Mouse (Mus musculus) layer of hippocampus, postnatal 14 days (tissue): ENCODE results near the gene Sf3b5. TPM values are rescaled to one million over a fixed set of nuclear protein-coding genes. Genes with fewer than 3 reads are reported as not detected.

Experiments used
- DNase-seq, 2 experiments: peaks; one replicate each; pipeline ENCODE4 v3.0.0; 2021 to 2022; ENCODE audit warnings: low spot score in 2 of 2, mixed read lengths in 1 of 2
- long read RNA-seq, 2 experiments: library from polyadenylated mRNA; stranded (forward); transcript quantifications; one replicate each; pipeline ENCODE4 v2.0.0; 2021
- total RNA-seq, 2 experiments: library from RNA; stranded (reverse); gene quantifications; 2 replicates each; pipeline ENCODE4 v1.2.3; 2021

Gene Sf3b5
- total RNA-seq = 1 to 10 TPM; 8.3 to 8.8 TPM
- long read RNA-seq, experiment 1, transcript Sf3b5-201 (1 exons, 3,841 nt) = major isoform, 54 of 54 reads
- long read RNA-seq, experiment 1, partial matches to known transcripts = 0 of 54 reads
- long read RNA-seq, experiment 1, other reads (novel, unspliced or antisense) = 0 of 54 reads
- long read RNA-seq, experiment 2, transcript Sf3b5-201 (1 exons, 3,841 nt) = major isoform, 125 of 125 reads
- long read RNA-seq, experiment 2, partial matches to known transcripts = 0 of 125 reads
- long read RNA-seq, experiment 2, other reads (novel, unspliced or antisense) = 0 of 125 reads

GRCm38 (mm10) chr10:13005043-13005442 is at the start of gene Sf3b5:
Sf3b5 (plus strand) TSS chr10:13005343.
- no peak for DNase-seq

- DNase-seq = no peak
These were observed 49.3 kb upstream of the Sf3b5 start for GRCm38 (mm10) chr10:12955831-12956230.

GRCm38 (mm10) chr10:12957271-12957670 is 47.9 kb upstream of the Sf3b5 start:
- DNase-seq = no peak

GRCm38 (mm10) chr10:12961546-12961945 is 43.6 kb upstream of the Sf3b5 start:
- no peak for DNase-seq

- DNase-seq = no peak
These were observed 42.9 kb upstream of the Sf3b5 start for GRCm38 (mm10) chr10:12962238-12962637.

GRCm38 (mm10) chr10:12963362-12964147 is 41.6 kb upstream of the Sf3b5 start:
- no peak for DNase-seq

GRCm38 (mm10) chr10:12964151-12965075 is 40.7 kb upstream of the Sf3b5 start, which contains the start of gene Stx11:
Stx11 (minus strand) TSS chr10:12964298.
- no peak for DNase-seq

- DNase-seq = no peak
These were observed 39.4 kb upstream of the Sf3b5 start for GRCm38 (mm10) chr10:12965669-12966180.

- no peak for DNase-seq
These were observed 30.6 kb upstream of the Sf3b5 start for GRCm38 (mm10) chr10:12974572-12974971.

GRCm38 (mm10) chr10:12975461-12975860 is 29.7 kb upstream of the Sf3b5 start:
- DNase-seq = no peak

- no peak for DNase-seq
These were observed 29.2 kb upstream of the Sf3b5 start for GRCm38 (mm10) chr10:12975957-12976356.

GRCm38 (mm10) chr10:12976552-12976951 is 28.6 kb upstream of the Sf3b5 start:
- DNase-seq = no peak

- DNase-seq = no peak
These were observed 27.3 kb upstream of the Sf3b5 start for GRCm38 (mm10) chr10:12977787-12978212.

- DNase-seq = no peak
These were observed 24.1 kb upstream of the Sf3b5 start for GRCm38 (mm10) chr10:12981071-12981470.

GRCm38 (mm10) chr10:12983516-12983915 is 21.6 kb upstream of the Sf3b5 start:
- no peak for DNase-seq

- DNase-seq = no peak
These were observed 20.1 kb upstream of the Sf3b5 start for GRCm38 (mm10) chr10:12985028-12985427.

- no peak for DNase-seq
These were observed 18.7 kb upstream of the Sf3b5 start for GRCm38 (mm10) chr10:12986485-12986884.

GRCm38 (mm10) chr10:12986943-12987342 is 18.2 kb upstream of the Sf3b5 start:
- DNase-seq = no peak

- DNase-seq = no peak
These were observed 13.2 kb upstream of the Sf3b5 start for GRCm38 (mm10) chr10:12991953-12992352.

GRCm38 (mm10) chr10:12993411-12994039 is 11.6 kb upstream of the Sf3b5 start:
- no peak for DNase-seq
